Mouse (Mus musculus) kidney, postnatal 0 days (tissue): ENCODE measurements at regions not wholly inside any gene's neighbourhood (a gene's known extent, or its start where the extent isn't known, plus 50 kb on each side); places are given as distances from the start of the nearest gene placed in this dataset.
A peak's percentile ranks its signal among the peaks of the same experiment; 100 is the strongest.

Experiments used
- ATAC-seq: fragments of 200-750 bp; cut with Nextera tagmentation; replicated peaks from 2 replicates; pipeline ENCODE4 v1.8.0; 2017; ENCODE audit warnings: low read depth, moderate number of reproducible peaks, moderate TSS enrichment, moderate library complexity; ENCODE audit not compliant: low FRiP score
- DNase-seq: peaks from one replicate; pipeline ENCODE4 v3.0.0-alpha.2; 2016; ENCODE audit warnings: low spot score
- H3K27ac ChIP-seq: fragments of 300-500 bp; sonication (generic); 2 replicates; pipeline ENCODE4 v1.5.1; 2014; ENCODE audit warnings: mild to moderate bottlenecking
- H3K27me3 ChIP-seq: fragments of 300-500 bp; sonication (generic); 2 replicates; pipeline ENCODE4 v1.6.1; 2014; ENCODE audit warnings: low read length, mixed read lengths; ENCODE audit not compliant: insufficient read depth
- H3K36me3 ChIP-seq: fragments of 300-500 bp; sonication (generic); 2 replicates; pipeline ENCODE4 v1.6.1; 2014; ENCODE audit warnings: low read length, mixed read lengths; ENCODE audit not compliant: insufficient read depth
- H3K4me1 ChIP-seq: fragments of 300-500 bp; sonication (generic); replicated peaks from 2 replicates; pipeline ENCODE4 v1.6.1; 2014; ENCODE audit warnings: antibody characterized with exemption, low read length, mixed read lengths; ENCODE audit not compliant: insufficient read depth
- H3K4me2 ChIP-seq: fragments of 300-500 bp; sonication (generic); 2 replicates; pipeline ENCODE4 v1.6.1; 2014; ENCODE audit warnings: mild to moderate bottlenecking, low read length, moderate library complexity, mixed read lengths
- H3K4me3 ChIP-seq: fragments of 300-500 bp; sonication (generic); replicated peaks from 2 replicates; pipeline ENCODE4 v1.5.1; 2014; ENCODE audit warnings: low read depth, low read length
- H3K9ac ChIP-seq: fragments of 300-500 bp; sonication (generic); 2 replicates; pipeline ENCODE4 v1.6.1; 2014; ENCODE audit warnings: low read depth, low read length
- H3K9me3 ChIP-seq: fragments of 300-500 bp; sonication (generic); replicated peaks from 2 replicates; pipeline ENCODE4 v1.6.1; 2016; ENCODE audit warnings: low read length, inconsistent platforms, mixed read lengths
- CTCF ChIP-seq: IDR thresholded peaks from 2 replicates; pipeline ENCODE4 v1.5.1; 2016; ENCODE audit warnings: antibody characterized with exemption, low read depth, mild to moderate bottlenecking, moderate library complexity
- WGBS: fragments of 180-500 bp; shearing (Covaris S2); extraction: QIAGEN DNeasy Blood & Tissue Kit; methylation state at CpG from one replicate; pipeline ENCODE4 v1.1.7; 2014; 5-methylcytosine and 5-hydroxymethylcytosine counted together

DNA sequence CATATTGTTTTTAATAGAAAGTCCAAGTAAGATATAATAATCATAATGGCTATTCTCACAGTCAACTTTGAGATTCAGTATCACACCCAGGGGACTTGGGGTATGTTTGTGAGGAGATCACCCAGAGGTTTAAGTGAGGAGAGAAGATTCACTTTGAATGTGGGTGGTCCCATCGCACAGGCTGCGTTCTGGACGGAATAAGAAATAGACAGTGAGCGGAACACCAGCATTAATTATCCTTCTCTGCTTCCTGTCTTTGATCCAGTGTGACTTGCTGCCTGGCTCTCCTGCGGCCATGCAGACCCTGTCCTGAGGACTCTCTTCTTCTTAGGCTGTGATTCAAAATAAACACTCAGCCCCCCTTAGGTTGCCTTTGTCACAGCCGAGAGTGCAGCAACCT is 60.6 kb upstream of the Kras start:
- H3K4me2 ChIP-seq, result no peak overlapping the region
- no peak for ATAC-seq
- no peaks in the 10 kb centered on the region for H3K4me1 ChIP-seq
- no peaks in the 10 kb centered on the region for H3K36me3 ChIP-seq
- no peak overlapping the region for H3K27ac ChIP-seq
- no peaks in the 10 kb centered on the region for H3K27me3 ChIP-seq
- no peaks in the 10 kb centered on the region for H3K9me3 ChIP-seq
- no peak for TF ChIP-seq CTCF
- H3K9ac ChIP-seq, result no peak overlapping the region
- no peak overlapping the region for H3K4me3 ChIP-seq
- 32% methylated on average over 6 of the region's 6 CpGs for WGBS
- peak; percentile 23 for DNase-seq

DNA sequence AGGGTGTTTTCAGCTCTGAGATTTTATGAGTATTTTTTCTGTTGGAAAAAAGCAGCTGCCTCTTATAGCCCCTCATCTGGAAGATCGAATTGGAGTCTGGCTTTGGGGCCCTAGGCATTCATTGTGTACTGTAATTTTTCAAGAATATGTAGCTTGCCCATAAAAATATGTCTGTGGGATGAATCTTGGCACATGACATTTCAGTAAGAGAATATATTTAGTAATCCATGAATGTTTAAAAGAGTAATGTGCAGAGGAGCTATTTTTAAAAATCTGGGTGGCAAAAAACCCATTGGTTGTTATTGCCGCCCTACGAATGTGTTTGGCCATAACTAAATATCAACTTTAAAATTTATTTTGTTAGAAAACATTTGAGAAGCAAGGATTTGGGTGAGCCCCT is 59.0 kb upstream of the Kras start:
- H3K4me2 ChIP-seq, result no peak overlapping the region
- no peaks in the 10 kb centered on the region for H3K4me1 ChIP-seq
- no peak for DNase-seq
- H3K9me3 ChIP-seq, result no peaks in the 10 kb centered on the region
- 90% methylated on average over 3 of the region's 3 CpGs for WGBS
- no peak overlapping the region for H3K4me3 ChIP-seq
- TF ChIP-seq CTCF, result no peak
- H3K9ac ChIP-seq, result no peak overlapping the region
- no peaks in the 10 kb centered on the region for H3K36me3 ChIP-seq
- H3K27ac ChIP-seq, result no peak overlapping the region
- H3K27me3 ChIP-seq, result no peaks in the 10 kb centered on the region
- no peak for ATAC-seq

DNA sequence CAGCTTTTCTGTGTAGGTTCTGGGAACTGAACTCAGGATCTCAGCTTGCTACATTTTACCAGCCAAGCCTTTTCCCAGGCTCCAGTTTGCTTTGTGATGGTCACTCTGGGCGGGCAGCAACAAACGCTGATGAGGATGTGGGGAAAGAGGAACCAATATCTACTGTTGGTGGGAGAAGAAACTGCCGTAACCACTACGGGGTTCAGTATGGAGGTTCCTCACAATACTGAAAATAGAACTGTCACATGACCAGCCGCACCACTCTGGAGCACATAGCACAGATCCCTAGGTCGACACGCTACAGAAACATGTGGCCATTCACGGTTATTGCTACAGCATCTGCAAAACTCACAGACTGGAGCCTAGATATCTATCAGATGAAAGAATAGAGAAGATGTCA is 57.2 kb upstream of the Kras start:
- 93% methylated on average over 8 of the region's 8 CpGs for WGBS
- no peak overlapping the region for H3K27ac ChIP-seq

DNA sequence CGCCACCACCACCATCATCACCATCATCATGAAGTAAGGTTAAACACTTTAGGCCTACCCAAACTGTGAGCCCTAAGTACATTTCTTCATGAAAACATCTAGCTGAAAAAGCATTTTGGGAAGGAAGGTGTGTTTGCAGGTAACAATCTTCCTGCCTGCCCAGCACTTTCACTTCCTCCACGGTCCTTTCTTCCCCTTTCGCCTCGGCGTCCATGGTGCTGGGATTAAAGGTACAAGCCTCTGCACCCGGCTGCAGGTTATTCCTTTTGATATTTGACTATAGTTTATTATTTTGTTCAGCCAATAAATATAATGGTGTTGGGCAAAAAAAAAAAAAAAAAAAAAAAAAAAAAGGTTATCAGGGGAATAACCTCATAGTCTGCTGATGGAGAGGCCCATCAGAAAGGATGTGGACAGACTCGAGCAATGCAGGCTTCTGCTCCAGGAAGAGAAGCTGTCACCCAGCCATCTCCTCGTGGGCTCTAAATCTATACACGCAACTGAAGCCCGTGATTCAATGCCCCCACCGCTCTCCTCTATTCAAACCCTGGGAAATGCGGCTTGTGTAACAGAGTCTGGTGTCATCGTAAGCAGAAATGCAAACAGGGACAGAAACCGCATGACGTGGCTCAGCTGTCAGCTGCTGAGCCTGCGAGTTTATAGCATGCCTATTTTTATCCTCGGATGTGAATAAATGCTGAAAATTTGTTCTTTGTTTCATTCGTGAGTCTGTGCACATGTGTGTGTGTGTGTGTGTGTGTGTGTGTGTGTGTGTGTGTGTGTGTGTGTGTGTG is 56.5 kb upstream of the Kras start:
- Histone ChIP-seq H3K9ac (no peak overlapping the region), H3K36me3 (no peaks in the 10 kb centered on the region), H3K27ac (no peak overlapping the region), H3K4me1 (peaks cover 7% of the 10 kb centered on the region; the same call in 1 of the 2 replicates), H3K4me3 (no peak overlapping the region), H3K27me3 (no peaks in the 10 kb centered on the region), H3K9me3 (no peaks in the 10 kb centered on the region), H3K4me2 (no peak overlapping the region)
- DNase-seq (peak; percentile 74), ATAC-seq (no peak)
- no peak for TF ChIP-seq CTCF
- WGBS, result 62% methylated on average over 18 of the region's 18 CpGs

More for the DNA sequence above, 57.2 kb upstream of the Kras start:
- Histone ChIP-seq H3K4me3 (no peak overlapping the region), H3K36me3 (no peaks in the 10 kb centered on the region), H3K4me2 (no peak overlapping the region), H3K9me3 (no peaks in the 10 kb centered on the region), H3K27me3 (no peaks in the 10 kb centered on the region), H3K9ac (no peak overlapping the region), H3K4me1 (peaks cover 7% of the 10 kb centered on the region; the same call in 1 of the 2 replicates)
- TF ChIP-seq CTCF, result no peak
- ATAC-seq, result no peak
- no peak for DNase-seq

DNA sequence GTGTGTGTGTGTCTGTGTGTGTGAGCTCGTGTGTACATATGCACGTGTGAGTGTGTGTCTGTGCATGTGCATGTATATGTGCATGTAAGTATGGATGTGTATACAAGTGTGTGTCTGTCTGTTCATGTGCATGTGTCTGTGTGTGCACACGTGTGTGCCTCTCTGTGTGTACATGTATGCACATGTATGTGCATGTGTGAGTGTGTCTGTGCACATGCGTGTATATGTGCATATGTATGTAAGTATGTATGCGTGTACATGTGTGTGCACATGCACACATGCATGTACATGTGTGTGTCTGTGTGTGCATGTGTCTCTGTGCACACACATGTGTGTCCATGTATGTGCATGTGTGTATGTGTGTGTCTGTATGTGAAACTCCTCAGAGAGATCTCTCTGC is 55.6 kb upstream of the Kras start:
- Histone ChIP-seq H3K4me1 (peaks cover 7% of the 10 kb centered on the region; the same call in 1 of the 2 replicates), H3K4me2 (no peak overlapping the region), H3K36me3 (no peaks in the 10 kb centered on the region), H3K27me3 (no peaks in the 10 kb centered on the region), H3K4me3 (no peak overlapping the region), H3K27ac (no peak overlapping the region), H3K9me3 (no peaks in the 10 kb centered on the region), H3K9ac (no peak overlapping the region)
- TF ChIP-seq CTCF, result no peak
- no peak for ATAC-seq
- DNase-seq, result no peak
- whole genome bisulfite sequencing, result 95% methylated on average over 5 of the region's 5 CpGs

DNA sequence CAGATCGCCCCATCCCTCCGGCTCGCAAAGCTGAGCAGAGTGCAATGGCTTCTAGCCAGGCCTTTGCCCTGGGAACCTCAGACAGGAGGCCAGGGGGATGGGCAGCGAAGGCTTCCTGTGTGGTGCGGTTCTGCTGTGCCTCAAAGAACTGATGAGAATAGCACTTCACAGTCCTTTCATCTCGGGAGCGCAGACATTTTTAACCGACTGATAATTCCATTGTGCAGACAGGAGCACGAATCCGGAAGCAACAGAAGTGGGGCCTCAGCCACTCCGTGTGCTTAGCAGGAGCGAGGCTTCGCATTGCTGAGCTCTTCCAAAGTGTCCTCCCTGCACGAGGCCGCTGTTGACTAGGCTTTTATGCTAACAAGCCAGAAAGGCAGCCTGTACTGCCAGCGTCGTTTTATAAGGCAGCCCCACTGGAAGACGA is 53.6 kb upstream of the Kras start:
- H3K27ac ChIP-seq, result 0 out of 2 replicates have a peak overlapping the region, but pooled peaks have one; percentile 14

More for the DNA sequence above, 53.6 kb upstream of the Kras start:
- no peak overlapping the region for H3K9ac ChIP-seq
- no peaks in the 10 kb centered on the region for H3K27me3 ChIP-seq
- DNase-seq, result peak; percentile 46
- H3K4me2 ChIP-seq, result peak overlapping the region; percentile 43
- no peak overlapping the region; the same call in 1 of the 2 replicates for H3K4me3 ChIP-seq
- 15% methylated on average over 18 of the region's 18 CpGs for WGBS
- H3K36me3 ChIP-seq, result no peaks in the 10 kb centered on the region
- TF ChIP-seq CTCF, result no peak
- H3K4me1 ChIP-seq, result peaks cover 7% of the 10 kb centered on the region; the same call in 1 of the 2 replicates
- peak; percentile 43 for ATAC-seq
- H3K9me3 ChIP-seq, result no peaks in the 10 kb centered on the region
